Mouse (Mus musculus) frontal cortex, adult 2 months (tissue): ENCODE data around the gene Naa38. TPM values are rescaled to one million over a fixed set of nuclear protein-coding genes. Genes with fewer than 3 reads are reported as not detected.
A peak's percentile ranks its signal among the peaks of the same experiment; 100 is the strongest.

ENCODE experiments used
- DNase-seq, 2 experiments: peaks; one replicate each; pipeline ENCODE4 v3.0.0; 2022; ENCODE audit warnings: low spot score in 1 of 2; ENCODE audit errors: extremely low spot score in 1 of 2
- polyA plus RNA-seq: library from polyadenylated mRNA; depleted of rRNA; stranded (reverse); fragments of >200 nt; gene quantifications from 2 replicates; pipeline ENCODE4 v1.2.3, GENCODE M21; 2012

Naa38 gene
- polyA plus RNA-seq, 1 experiment: 179 TPM

DNA sequence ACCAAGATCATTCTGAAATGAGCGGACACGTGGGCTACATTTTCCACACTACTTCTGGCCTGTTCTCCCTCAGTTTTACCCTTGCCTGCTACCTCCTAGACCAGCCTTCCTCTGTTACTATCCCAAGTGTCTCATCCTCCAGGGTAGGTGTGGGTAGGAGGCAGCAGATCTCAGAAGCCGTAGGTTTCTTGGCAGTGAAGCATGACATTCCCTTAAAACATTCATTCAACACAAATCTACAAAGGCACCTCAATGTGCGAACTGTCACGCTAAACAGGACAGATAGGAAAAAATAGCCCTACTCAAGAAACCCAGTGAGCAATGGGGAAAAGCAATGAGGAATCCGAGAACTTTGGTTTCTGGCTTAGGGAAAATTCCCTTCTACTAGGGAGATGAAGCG, 17.3 kb downstream of the Naa38 start:
- DNase-seq: peak in 1 of 2 experiments; percentile 68

- DNase-seq: peak in 1 of 2 experiments; percentile 75
These were observed 18.2 kb downstream of the Naa38 start, which contains the start of gene Kdm6b for GRCm38 (mm10) chr11:69413221-69414181. Kdm6b (minus strand) TSS chr11:69413675.

GRCm38 (mm10) chr11:69414421-69415326, 19.4 kb downstream of the Naa38 start:
- DNase-seq: no peak

- peak in 1 of 2 experiments; percentile 46 for DNase-seq
These were observed 20.0 kb downstream of the Naa38 start for GRCm38 (mm10) chr11:69415327-69415667.

GRCm38 (mm10) chr11:69415668-69416451, 20.6 kb downstream of the Naa38 start:
- no peak for DNase-seq

GRCm38 (mm10) chr11:69416509-69416908, 21.2 kb downstream of the Naa38 start:
- DNase-seq: no peak

DNA sequence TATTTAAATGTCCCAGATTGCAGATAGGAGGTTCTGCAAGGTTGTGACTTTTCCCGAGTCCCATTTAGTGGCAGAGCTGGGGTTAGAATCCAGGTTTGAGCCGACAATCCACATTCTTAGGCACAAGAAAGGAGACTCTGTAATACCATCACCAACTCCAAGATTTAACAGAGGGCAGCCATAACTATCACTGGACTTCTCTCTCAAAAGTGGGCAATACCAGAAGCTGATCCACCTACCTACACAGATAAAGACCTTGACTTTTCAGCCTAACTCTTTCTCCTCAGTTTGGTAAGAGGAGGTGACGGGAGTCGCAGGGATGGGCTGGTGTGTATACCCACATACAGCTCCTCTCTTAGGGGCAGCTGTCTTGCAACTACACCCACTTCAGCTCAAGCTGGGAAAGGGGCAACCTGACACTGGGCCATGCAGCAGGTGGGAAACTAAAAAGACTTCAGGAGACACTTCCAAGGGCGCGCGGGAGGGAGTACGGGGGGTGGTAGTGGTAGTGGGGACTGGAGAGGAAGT, 21.7 kb downstream of the Naa38 start:
- no peak for DNase-seq

- peak in 1 of 2 experiments; percentile 92 for DNase-seq
These were observed 22.4 kb downstream of the Naa38 start for GRCm38 (mm10) chr11:69417449-69418384.

DNA sequence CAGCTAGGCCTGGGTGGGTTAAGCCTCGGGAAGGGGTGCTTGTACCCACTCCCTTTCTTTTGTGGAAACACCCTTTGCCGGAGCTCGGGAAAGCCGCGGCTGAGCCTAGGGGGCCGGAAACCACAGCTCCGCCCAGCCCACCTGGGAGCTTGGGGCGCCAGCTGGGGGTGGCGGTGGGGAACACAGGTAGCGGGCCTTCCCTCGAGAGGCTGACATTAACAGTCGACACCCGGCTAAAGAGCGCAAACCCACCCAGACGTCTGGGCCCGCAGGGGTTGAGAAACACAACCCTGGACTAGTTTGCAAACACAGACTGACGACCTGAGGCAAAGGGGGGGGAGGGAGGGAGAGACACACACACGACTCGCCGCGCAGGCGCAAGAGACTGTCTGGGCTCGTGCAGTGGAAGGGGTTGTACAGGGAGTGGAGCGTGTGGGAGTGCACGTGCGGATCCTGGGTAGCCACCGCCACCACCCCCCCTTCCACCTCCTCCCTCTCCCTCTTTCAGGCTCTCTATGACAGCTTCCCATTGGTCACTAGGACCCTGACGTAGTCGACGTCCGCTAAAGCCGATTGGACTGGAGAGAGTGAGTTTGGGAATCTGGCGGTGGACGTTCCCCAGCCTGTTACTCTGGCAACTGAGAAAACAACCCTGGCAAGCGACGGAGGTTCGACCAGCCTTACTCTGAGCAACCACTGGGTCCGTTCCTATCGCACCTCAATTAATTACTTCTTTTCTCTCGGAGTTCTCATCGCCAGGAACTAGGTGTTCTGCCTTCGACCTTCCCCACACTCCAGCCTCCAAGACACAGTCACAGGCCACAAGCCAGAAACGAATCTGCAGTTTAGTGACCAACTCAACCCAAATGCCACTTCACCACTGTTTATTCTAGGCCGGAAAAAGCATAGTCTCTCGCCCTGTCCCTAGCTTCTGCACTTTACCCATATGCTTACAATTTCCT, 23.5 kb downstream of the Naa38 start:
- peak; percentile 92 to 93 for DNase-seq

DNA sequence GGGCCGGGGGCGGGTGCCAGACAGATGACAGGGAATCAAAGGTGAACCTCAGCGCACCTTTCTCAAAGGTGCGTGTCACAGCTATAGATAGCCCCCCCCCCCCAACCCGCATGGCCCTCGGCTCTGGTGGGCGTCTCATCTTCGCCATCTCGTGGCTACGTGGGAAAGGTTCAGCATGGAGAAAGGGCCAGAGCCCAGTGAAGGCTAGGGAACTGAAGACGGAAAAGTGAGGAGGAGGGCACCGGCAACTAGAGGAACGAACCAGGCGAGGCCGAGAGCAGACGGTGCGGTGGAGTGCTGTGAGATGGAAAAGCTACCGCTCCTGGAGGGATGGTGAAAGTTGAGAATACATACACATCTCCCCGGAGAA, 24.1 kb downstream of the Naa38 start:
- DNase-seq: peak in 1 of 2 experiments; percentile 66

- no peak for DNase-seq
These were observed 24.7 kb downstream of the Naa38 start for GRCm38 (mm10) chr11:69419813-69420553.

DNA sequence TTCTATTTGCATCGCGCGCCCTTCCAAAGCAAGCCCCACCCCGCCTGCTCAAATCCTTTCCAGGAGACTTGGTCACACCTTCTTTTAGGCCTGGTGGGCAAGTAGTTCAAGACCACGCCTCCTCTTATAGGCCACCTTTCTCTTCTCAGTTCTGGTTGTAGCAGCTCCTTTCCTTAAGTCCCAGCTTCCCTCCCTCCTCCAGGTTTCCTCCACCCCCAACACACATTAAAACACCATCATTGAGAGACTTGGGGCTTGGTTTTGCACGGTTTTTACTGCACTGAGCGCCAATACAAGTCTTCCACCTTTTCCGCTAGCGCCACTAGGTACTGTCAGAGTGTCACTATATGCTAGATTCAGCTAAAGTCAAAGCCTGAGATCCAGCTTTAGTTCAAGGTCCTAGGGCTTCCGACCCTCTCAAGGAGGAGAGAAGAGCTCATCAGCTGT, 25.3 kb downstream of the Naa38 start:
- no peak for DNase-seq

- no peak for DNase-seq
These were observed 26.1 kb downstream of the Naa38 start for GRCm38 (mm10) chr11:69421131-69421977.

- no peak for DNase-seq
These were observed 27.6 kb downstream of the Naa38 start for GRCm38 (mm10) chr11:69422842-69423241.

DNA sequence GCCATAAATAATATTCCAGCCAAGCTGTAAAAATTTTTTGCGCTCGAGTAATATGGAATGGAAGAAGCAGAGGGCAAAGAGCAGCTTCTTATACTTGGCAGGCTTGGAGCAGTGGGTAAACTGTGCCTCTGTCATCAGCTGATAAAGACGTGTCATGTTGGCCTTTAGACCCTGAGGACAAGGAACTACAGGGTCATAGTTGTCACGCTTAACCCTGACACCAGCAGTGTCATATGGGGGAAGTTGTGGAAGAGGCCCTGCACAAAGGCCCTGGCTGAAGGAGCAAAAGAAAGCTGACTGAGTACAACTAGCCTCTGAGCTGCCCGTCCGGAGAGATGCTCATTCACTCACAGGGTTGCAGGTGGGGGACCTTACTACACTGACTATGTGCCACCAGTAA, 28.6 kb downstream of the Naa38 start:
- DNase-seq: no peak

DNA sequence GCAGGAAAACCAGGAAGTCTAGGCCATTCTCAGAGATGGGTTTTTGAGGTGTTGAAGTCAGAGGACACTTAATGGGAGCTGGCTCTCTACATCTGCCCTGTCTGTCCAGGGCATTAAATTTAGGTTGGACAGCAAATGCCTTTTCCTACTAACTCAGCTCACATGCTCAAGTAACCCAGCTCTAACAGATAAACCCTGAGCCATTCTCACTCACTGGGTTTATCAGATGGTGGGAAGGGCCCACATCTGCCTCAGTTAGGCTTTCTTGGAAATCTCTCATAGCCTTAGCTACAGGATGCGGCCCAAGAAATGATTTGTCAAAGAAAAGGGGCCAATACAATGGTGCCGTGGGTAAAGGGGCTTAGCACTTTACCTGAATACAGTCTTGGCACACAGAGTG, 31.0 kb downstream of the Naa38 start:
- no peak for DNase-seq
